Mouse (Mus musculus): ENCODE results near the gene Trpm2. TPM values are rescaled to one million over a fixed set of nuclear protein-coding genes. Genes with fewer than 3 reads are reported as not detected.

Gene Trpm2
- total and polyA plus RNA-seq, 3 experiments, result 0.14 to 4.1 (median 0.55) TPM

DNA sequence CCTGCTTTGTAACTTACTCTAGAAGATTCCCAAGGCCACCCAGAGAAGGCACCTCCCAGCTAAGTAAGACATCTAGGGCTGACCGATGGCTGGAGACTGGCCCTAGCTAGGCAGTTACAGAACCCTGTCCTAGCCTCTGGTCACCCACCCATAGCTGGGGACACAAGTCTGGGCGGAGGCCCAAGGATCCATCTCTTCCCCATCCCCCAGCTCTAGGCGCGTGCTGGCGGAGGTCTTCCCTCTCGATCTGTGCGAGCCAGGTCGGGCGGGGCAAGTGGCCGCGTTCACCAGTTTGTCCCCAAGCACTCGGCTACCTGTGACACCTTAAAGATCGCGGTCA lies 68.5 kb downstream of the Trpm2 start:
- DNase-seq (ENCODE audit: low spot score) (no peak), ATAC-seq (ENCODE audit: extremely low read depth, insufficient number of reproducible peaks, low FRiP score, poor library complexity, severe bottlenecking) (no peak)
- no peaks in the 10 kb centered on the region for H3K9me3 ChIP-seq (replicated peaks)
- no peak overlapping the region for H3K4me3 ChIP-seq (ENCODE audit: low read depth, low read length)
- no peaks in the 10 kb centered on the region for H3K36me3 ChIP-seq (replicated peaks)
- H3K4me1 ChIP-seq (ENCODE audit: insufficient read depth, low read depth, low read length), result no peaks in the 10 kb centered on the region
- TF ChIP-seq CTCF (IDR thresholded peaks at IDR 0.05; ENCODE audit: low read depth, low read length), result no peak
- peaks cover 6% of the 10 kb centered on the region; the same call in 1 of the 2 replicates for H3K27me3 ChIP-seq (ENCODE audit: insufficient read depth, low read length)

- H3K27me3 ChIP-seq (ENCODE audit: insufficient read depth, low read length), result peaks cover 6% of the 10 kb centered on the region; the same call in 1 of the 2 replicates
- no peak overlapping the region for H3K4me3 ChIP-seq (ENCODE audit: low read depth, low read length)
- ATAC-seq (ENCODE audit: extremely low read depth, insufficient number of reproducible peaks, low FRiP score, poor library complexity, severe bottlenecking) (no peak), DNase-seq (ENCODE audit: low spot score) (no peak)
- H3K9me3 ChIP-seq (replicated peaks), result no peaks in the 10 kb centered on the region
- TF ChIP-seq POLR2AphosphoS5 (IDR thresholded peaks at IDR 0.05; ENCODE audit: insufficient replicate concordance, low read depth, low read length) (no peak), GATA1 (IDR thresholded peaks at IDR 0.05; ENCODE audit: borderline replicate concordance, low read length) (no peak), TAL1 (conservative IDR thresholded peaks at IDR 0.05; ENCODE audit: low read depth, low read length) (no peak), GATA2 (IDR thresholded peaks at IDR 0.05; ENCODE audit: borderline replicate concordance, low read depth, low read length) (no peak), CTCF (IDR thresholded peaks at IDR 0.05; ENCODE audit: low read depth, low read length) (no peak)
- no peaks in the 10 kb centered on the region for H3K4me1 ChIP-seq (ENCODE audit: insufficient read depth, low read depth, low read length)
- no peaks in the 10 kb centered on the region for H3K36me3 ChIP-seq (replicated peaks)
These were observed 69.2 kb downstream of the Trpm2 start for GRCm38 (mm10) chr10:77900903-77901818.

DNA sequence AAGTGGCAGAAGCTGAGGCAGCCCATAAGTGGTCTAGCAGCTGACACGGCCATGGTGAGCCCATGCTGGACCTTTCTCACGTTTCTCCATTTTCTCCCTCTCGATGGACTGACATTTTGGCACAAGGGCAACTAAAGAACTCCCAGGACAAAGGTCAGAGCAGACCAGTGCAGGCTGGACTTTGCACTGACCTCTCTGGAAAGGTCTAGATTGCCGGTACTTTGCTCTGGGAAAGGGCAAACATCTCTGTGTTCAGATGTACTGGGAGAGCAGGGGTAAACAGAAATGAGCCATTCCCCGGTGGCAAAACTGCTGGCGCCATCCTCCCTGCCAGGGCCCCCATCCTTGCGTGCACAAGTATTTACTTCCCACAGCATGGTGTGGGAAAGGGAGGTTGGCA lies 70.2 kb downstream of the Trpm2 start:
- Histone ChIP-seq H3K9me3 (replicated peaks) (no peaks in the 10 kb centered on the region), H3K4me3 (ENCODE audit: low read depth, low read length) (no peak overlapping the region), H3K36me3 (replicated peaks) (no peaks in the 10 kb centered on the region), H3K27me3 (ENCODE audit: insufficient read depth, low read length) (peaks cover 6% of the 10 kb centered on the region; the same call in 1 of the 2 replicates), H3K4me1 (ENCODE audit: insufficient read depth, low read depth, low read length) (no peaks in the 10 kb centered on the region)
- DNase-seq (ENCODE audit: low spot score) (no peak), ATAC-seq (ENCODE audit: extremely low read depth, insufficient number of reproducible peaks, low FRiP score, poor library complexity, severe bottlenecking) (no peak)
- TF ChIP-seq CTCF (IDR thresholded peaks at IDR 0.05; ENCODE audit: low read depth, low read length), result no peak
- no peak for TF ChIP-seq POLR2AphosphoS5 (IDR thresholded peaks at IDR 0.05; ENCODE audit: insufficient replicate concordance, low read depth, low read length)
- no peak for TF ChIP-seq GATA1 (IDR thresholded peaks at IDR 0.05; ENCODE audit: borderline replicate concordance, low read length)
- no peak for TF ChIP-seq GATA2 (IDR thresholded peaks at IDR 0.05; ENCODE audit: borderline replicate concordance, low read depth, low read length)
- TF ChIP-seq TAL1 (conservative IDR thresholded peaks at IDR 0.05; ENCODE audit: low read depth, low read length), result no peak

- TF ChIP-seq GATA1 (IDR thresholded peaks at IDR 0.05; ENCODE audit: borderline replicate concordance, low read length) (no peak), TAL1 (conservative IDR thresholded peaks at IDR 0.05; ENCODE audit: low read depth, low read length) (no peak)
- ATAC-seq (ENCODE audit: extremely low read depth, insufficient number of reproducible peaks, low FRiP score, poor library complexity, severe bottlenecking), result no peak
These were observed 74.8 kb downstream of the Trpm2 start for GRCm38 (mm10) chr10:77895562-77895961.

DNA sequence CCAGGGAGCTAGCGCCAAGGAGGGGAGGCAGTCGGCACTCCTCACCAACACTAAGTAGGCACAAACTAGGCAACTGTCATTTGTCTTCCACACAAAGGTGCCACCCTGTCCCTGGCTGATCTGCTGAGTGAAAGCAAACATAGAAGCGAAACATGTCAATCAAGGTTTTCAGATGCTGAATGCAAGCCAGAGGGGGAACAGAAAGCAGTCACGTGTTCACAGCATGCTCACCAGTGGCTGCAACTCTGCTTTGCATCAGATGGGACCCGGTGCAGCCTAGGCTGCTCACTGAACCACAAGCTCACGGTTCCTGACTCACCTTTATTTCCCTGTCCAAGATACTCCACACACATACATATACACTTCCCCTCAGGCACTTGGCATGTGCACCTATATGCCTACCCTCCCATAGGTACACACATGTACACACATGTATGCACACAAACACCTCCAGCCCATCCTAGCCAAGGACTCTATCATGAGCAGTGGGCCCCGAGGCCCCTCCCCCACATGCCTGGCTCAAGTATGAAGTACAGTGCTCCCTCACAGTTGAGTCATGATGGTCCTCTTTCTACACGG lies 79.3 kb downstream of the Trpm2 start:
- no peak for TF ChIP-seq GATA2 (IDR thresholded peaks at IDR 0.05; ENCODE audit: borderline replicate concordance, low read depth, low read length)
- no peak for TF ChIP-seq TAL1 (conservative IDR thresholded peaks at IDR 0.05; ENCODE audit: low read depth, low read length)
- no peak for TF ChIP-seq GATA1 (IDR thresholded peaks at IDR 0.05; ENCODE audit: borderline replicate concordance, low read length)
- no peak for TF ChIP-seq POLR2AphosphoS5 (IDR thresholded peaks at IDR 0.05; ENCODE audit: insufficient replicate concordance, low read depth, low read length)
- no peak for TF ChIP-seq CTCF (IDR thresholded peaks at IDR 0.05; ENCODE audit: low read depth, low read length)
- Histone ChIP-seq H3K9me3 (replicated peaks) (no peaks in the 10 kb centered on the region), H3K4me3 (ENCODE audit: low read depth, low read length) (no peak overlapping the region), H3K36me3 (replicated peaks) (no peaks in the 10 kb centered on the region), H3K27me3 (ENCODE audit: insufficient read depth, low read length) (peaks cover 5% of the 10 kb centered on the region), H3K4me1 (ENCODE audit: insufficient read depth, low read depth, low read length) (no peaks in the 10 kb centered on the region; the same call in 1 of the 2 replicates)
- ATAC-seq (ENCODE audit: extremely low read depth, insufficient number of reproducible peaks, low FRiP score, poor library complexity, severe bottlenecking), result no peak
- DNase-seq (ENCODE audit: low spot score), result no peak

More at GRCm38 (mm10) chr10:77895562-77895961, 74.8 kb downstream of the Trpm2 start:
- no peak for DNase-seq (ENCODE audit: low spot score)
- Histone ChIP-seq H3K4me3 (ENCODE audit: low read depth, low read length) (no peak overlapping the region), H3K9me3 (replicated peaks) (no peaks in the 10 kb centered on the region), H3K27me3 (ENCODE audit: insufficient read depth, low read length) (peaks cover 3% of the 10 kb centered on the region), H3K4me1 (ENCODE audit: insufficient read depth, low read depth, low read length) (no peaks in the 10 kb centered on the region; the same call in 1 of the 2 replicates), H3K36me3 (replicated peaks) (no peaks in the 10 kb centered on the region)

- no peaks in the 10 kb centered on the region for H3K9me3 ChIP-seq (replicated peaks)
- H3K4me1 ChIP-seq (ENCODE audit: insufficient read depth, low read depth, low read length), result no peaks in the 10 kb centered on the region; the same call in 1 of the 2 replicates
- no peak for ATAC-seq (ENCODE audit: extremely low read depth, insufficient number of reproducible peaks, low FRiP score, poor library complexity, severe bottlenecking)
- H3K4me3 ChIP-seq (ENCODE audit: low read depth, low read length), result no peak overlapping the region
- H3K27me3 ChIP-seq (ENCODE audit: insufficient read depth, low read length), result 0 out of 2 replicates have a peak, but pooled peaks cover 2% of the 10 kb centered on the region
- TF ChIP-seq GATA2 (IDR thresholded peaks at IDR 0.05; ENCODE audit: borderline replicate concordance, low read depth, low read length), result no peak
- no peaks in the 10 kb centered on the region for H3K36me3 ChIP-seq (replicated peaks)
- no peak for DNase-seq (ENCODE audit: low spot score)
These were observed 84.2 kb downstream of the Trpm2 start for GRCm38 (mm10) chr10:77886007-77886747.
